Mouse (Mus musculus): ENCODE results near the gene 4930455H04Rik. TPM values are rescaled to one million over a fixed set of nuclear protein-coding genes. Genes with fewer than 3 reads are reported as not detected.

Gene 4930455H04Rik
- polyA plus RNA-seq, 1 experiment from 2014 or later = not detected

GRCm38 (mm10) chr3:116942751-116943150 lies 25.3 kb upstream of the 4930455H04Rik start:
- no peak for ATAC-seq (ENCODE audit: insufficient number of reproducible peaks, insufficient read depth, low FRiP score, low read depth)
- 54% methylated on average over 6 of the region's 6 CpGs for WGBS

DNA sequence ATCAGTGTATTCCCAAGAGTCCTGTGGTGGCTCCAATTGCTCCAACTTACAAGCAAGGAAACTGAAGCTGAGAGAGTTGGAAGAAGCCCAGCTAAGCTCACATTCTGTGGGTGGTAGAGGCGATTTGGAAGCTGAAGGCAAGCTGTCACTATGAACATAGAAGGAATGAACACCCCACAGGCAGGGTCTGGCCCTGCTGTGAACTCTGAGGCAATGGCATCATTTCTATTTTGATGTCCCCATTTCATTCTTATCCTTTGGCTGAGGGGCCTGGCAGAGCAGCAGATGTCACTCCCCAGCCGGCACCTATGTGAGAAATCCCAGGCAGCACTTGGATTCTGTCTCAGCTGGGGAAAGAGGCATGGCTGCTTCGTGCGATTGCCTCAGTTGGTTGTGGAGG lies 24.6 kb upstream of the 4930455H04Rik start:
- WGBS = 58% methylated on average over 4 of the region's 4 CpGs
- no peak for ATAC-seq (ENCODE audit: insufficient number of reproducible peaks, insufficient read depth, low FRiP score, low read depth)
- Histone ChIP-seq H3K4me3 (ENCODE audit: low read depth, low read length) (no peak overlapping the region), H3K4me1 (ENCODE audit: control insufficient read depth, insufficient read depth, low read length) (no peaks in the 10 kb centered on the region), H3K36me3 (ENCODE audit: control insufficient read depth, insufficient read depth, low read length) (no peaks in the 10 kb centered on the region), H3K4me2 (replicated peaks; ENCODE audit: low read depth, low read length) (no peak overlapping the region), H3K9ac (replicated peaks; ENCODE audit: low read depth, low read length) (no peak overlapping the region), H3K27ac (ENCODE audit: low read length) (no peak overlapping the region), H3K9me3 (ENCODE audit: control insufficient read depth, low read depth, low read length) (no peaks in the 10 kb centered on the region), H3K27me3 (ENCODE audit: control insufficient read depth, insufficient read depth, low read length) (no peaks in the 10 kb centered on the region)

More at GRCm38 (mm10) chr3:116942751-116943150, 25.3 kb upstream of the 4930455H04Rik start:
- no peaks in the 10 kb centered on the region for H3K36me3 ChIP-seq (ENCODE audit: control insufficient read depth, insufficient read depth, low read length)
- no peaks in the 10 kb centered on the region for H3K9me3 ChIP-seq (ENCODE audit: control insufficient read depth, low read depth, low read length)
- no peaks in the 10 kb centered on the region for H3K27me3 ChIP-seq (ENCODE audit: control insufficient read depth, insufficient read depth, low read length)
- no peaks in the 10 kb centered on the region for H3K4me1 ChIP-seq (ENCODE audit: control insufficient read depth, insufficient read depth, low read length)
- no peak overlapping the region for H3K4me3 ChIP-seq (ENCODE audit: low read depth, low read length)
- H3K9ac ChIP-seq (replicated peaks; ENCODE audit: low read depth, low read length) = no peak overlapping the region
- no peak overlapping the region for H3K4me2 ChIP-seq (replicated peaks; ENCODE audit: low read depth, low read length)
- H3K27ac ChIP-seq (ENCODE audit: low read length) = no peak overlapping the region

DNA sequence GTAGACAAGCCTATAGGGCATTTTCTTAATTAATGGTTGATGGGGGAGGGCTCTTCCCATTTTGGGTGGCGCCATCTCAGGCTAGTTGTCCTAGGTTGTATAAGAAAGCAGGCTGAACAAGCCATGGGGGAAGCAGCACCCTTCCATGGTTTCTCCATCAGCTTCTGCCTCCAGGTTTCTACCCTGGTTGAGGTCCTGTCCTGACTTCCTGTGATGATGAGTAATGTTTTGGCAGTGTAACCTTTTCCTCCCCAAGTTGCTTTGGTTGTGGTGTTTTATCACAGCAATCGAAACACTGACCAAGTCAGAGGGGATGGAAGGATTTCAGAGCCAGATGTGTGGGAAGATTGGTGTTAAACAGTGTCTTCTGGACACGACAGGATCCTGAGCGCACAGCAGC lies 21.6 kb upstream of the 4930455H04Rik start:
- Histone ChIP-seq H3K4me2 (replicated peaks; ENCODE audit: low read depth, low read length) (no peak overlapping the region), H3K4me3 (ENCODE audit: low read depth, low read length) (no peak overlapping the region), H3K9me3 (ENCODE audit: control insufficient read depth, low read depth, low read length) (no peaks in the 10 kb centered on the region), H3K4me1 (ENCODE audit: control insufficient read depth, insufficient read depth, low read length) (no peaks in the 10 kb centered on the region), H3K27ac (ENCODE audit: low read length) (no peak overlapping the region), H3K9ac (replicated peaks; ENCODE audit: low read depth, low read length) (no peak overlapping the region), H3K36me3 (ENCODE audit: control insufficient read depth, insufficient read depth, low read length) (no peaks in the 10 kb centered on the region), H3K27me3 (ENCODE audit: control insufficient read depth, insufficient read depth, low read length) (no peaks in the 10 kb centered on the region)
- WGBS = 79% methylated on average over 4 of the region's 4 CpGs
- no peak for ATAC-seq (ENCODE audit: insufficient number of reproducible peaks, insufficient read depth, low FRiP score, low read depth)

DNA sequence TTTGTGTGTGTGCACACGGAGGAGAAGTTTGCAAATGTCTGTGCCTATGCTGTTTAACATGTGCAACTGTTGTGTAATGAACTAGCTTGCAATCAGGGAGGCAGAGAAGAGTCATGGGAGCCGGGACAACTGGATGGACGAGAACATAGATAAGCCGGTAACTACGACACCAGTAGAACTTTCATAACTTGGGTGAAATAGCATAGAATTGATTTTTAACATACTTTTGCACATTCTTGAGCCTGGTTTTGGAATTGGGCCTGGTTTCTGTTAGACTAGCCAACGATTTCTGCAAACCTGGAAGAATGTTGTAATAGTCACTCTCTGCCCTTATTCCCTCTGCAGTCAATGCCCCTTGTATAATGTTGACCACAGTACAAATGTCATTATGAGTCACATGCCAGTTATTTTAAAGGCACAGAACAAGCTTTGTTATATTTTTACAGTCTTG lies 17.4 kb upstream of the 4930455H04Rik start:
- no peak for ATAC-seq (ENCODE audit: insufficient number of reproducible peaks, insufficient read depth, low FRiP score, low read depth)
- no peaks in the 10 kb centered on the region for H3K9me3 ChIP-seq (ENCODE audit: control insufficient read depth, low read depth, low read length)
- 69% methylated on average over 6 of the region's 6 CpGs for whole genome bisulfite sequencing

GRCm38 (mm10) chr3:116951489-116951888 lies 16.6 kb upstream of the 4930455H04Rik start:
- ATAC-seq (ENCODE audit: insufficient number of reproducible peaks, insufficient read depth, low FRiP score, low read depth) = no peak
- Histone ChIP-seq H3K9ac (replicated peaks; ENCODE audit: low read depth, low read length) (no peak overlapping the region), H3K27me3 (ENCODE audit: control insufficient read depth, insufficient read depth, low read length) (no peaks in the 10 kb centered on the region), H3K9me3 (ENCODE audit: control insufficient read depth, low read depth, low read length) (no peaks in the 10 kb centered on the region), H3K27ac (ENCODE audit: low read length) (no peak overlapping the region), H3K4me2 (replicated peaks; ENCODE audit: low read depth, low read length) (no peak overlapping the region), H3K4me3 (ENCODE audit: low read depth, low read length) (no peak overlapping the region), H3K36me3 (ENCODE audit: control insufficient read depth, insufficient read depth, low read length) (no peaks in the 10 kb centered on the region), H3K4me1 (ENCODE audit: control insufficient read depth, insufficient read depth, low read length) (no peaks in the 10 kb centered on the region)
- 74% methylated on average over 3 of the region's 3 CpGs for WGBS

More for the DNA sequence above, 17.4 kb upstream of the 4930455H04Rik start:
- Histone ChIP-seq H3K4me3 (ENCODE audit: low read depth, low read length) (no peak overlapping the region), H3K36me3 (ENCODE audit: control insufficient read depth, insufficient read depth, low read length) (no peaks in the 10 kb centered on the region), H3K4me2 (replicated peaks; ENCODE audit: low read depth, low read length) (no peak overlapping the region), H3K4me1 (ENCODE audit: control insufficient read depth, insufficient read depth, low read length) (no peaks in the 10 kb centered on the region), H3K27me3 (ENCODE audit: control insufficient read depth, insufficient read depth, low read length) (no peaks in the 10 kb centered on the region), H3K9ac (replicated peaks; ENCODE audit: low read depth, low read length) (no peak overlapping the region), H3K27ac (ENCODE audit: low read length) (no peak overlapping the region)

GRCm38 (mm10) chr3:116952242-116952899 lies 15.7 kb upstream of the 4930455H04Rik start:
- Histone ChIP-seq H3K4me3 (ENCODE audit: low read depth, low read length) (no peak overlapping the region), H3K4me1 (ENCODE audit: control insufficient read depth, insufficient read depth, low read length) (no peaks in the 10 kb centered on the region), H3K9ac (replicated peaks; ENCODE audit: low read depth, low read length) (no peak overlapping the region), H3K4me2 (replicated peaks; ENCODE audit: low read depth, low read length) (no peak overlapping the region), H3K9me3 (ENCODE audit: control insufficient read depth, low read depth, low read length) (no peaks in the 10 kb centered on the region), H3K27ac (ENCODE audit: low read length) (no peak overlapping the region), H3K27me3 (ENCODE audit: control insufficient read depth, insufficient read depth, low read length) (no peaks in the 10 kb centered on the region), H3K36me3 (ENCODE audit: control insufficient read depth, insufficient read depth, low read length) (no peaks in the 10 kb centered on the region)
- WGBS = 74% methylated on average over 8 of the region's 8 CpGs
- no peak for ATAC-seq (ENCODE audit: insufficient number of reproducible peaks, insufficient read depth, low FRiP score, low read depth)

DNA sequence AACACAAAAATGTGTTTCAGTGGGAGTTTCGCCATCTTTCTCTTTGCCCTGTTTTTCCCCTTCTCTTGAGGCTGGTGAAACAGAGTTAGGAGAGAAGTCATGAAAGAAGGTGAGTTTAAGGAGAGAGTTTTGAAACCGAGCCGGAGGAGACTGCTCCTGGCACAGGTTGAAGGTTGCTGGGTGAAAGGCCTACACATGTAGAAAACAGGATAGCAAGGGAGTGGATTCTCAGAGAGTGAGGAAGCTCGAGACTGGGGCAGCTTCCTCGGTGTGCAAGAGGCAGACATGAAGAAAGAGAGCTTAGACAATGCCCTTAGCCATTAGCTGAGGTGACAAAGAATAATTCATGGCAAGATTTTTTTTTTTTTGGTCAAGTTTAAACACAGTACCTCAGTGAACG lies 14.7 kb upstream of the 4930455H04Rik start:
- no peak for ATAC-seq (ENCODE audit: insufficient number of reproducible peaks, insufficient read depth, low FRiP score, low read depth)

DNA sequence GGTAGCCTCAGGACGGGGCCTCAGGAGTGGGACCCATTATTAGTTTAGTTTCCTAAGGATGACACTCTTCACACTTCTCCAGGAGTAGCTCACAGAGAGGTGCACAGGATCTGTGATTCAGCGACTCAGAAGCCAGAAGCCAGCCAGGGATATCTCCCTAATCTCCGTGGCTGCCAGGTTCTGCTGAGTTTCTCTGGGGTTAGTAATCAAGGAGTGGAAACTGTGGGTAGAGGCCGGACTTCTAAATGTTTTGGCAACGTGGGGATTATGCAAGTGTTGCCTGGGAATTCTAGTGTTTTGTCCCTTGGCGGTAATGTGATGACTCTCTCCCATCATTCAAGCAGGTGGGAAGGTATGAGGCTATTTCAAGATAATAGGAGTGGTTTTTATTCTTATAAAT lies 13.0 kb upstream of the 4930455H04Rik start:
- H3K27me3 ChIP-seq (ENCODE audit: control insufficient read depth, insufficient read depth, low read length) = no peaks in the 10 kb centered on the region
- H3K4me3 ChIP-seq (ENCODE audit: low read depth, low read length) = no peak overlapping the region
- 70% methylated on average over 6 of the region's 6 CpGs for WGBS
- H3K4me1 ChIP-seq (ENCODE audit: control insufficient read depth, insufficient read depth, low read length) = no peaks in the 10 kb centered on the region
- no peak for ATAC-seq (ENCODE audit: insufficient number of reproducible peaks, insufficient read depth, low FRiP score, low read depth)
- no peaks in the 10 kb centered on the region for H3K9me3 ChIP-seq (ENCODE audit: control insufficient read depth, low read depth, low read length)
- H3K27ac ChIP-seq (ENCODE audit: low read length) = no peak overlapping the region
- no peak overlapping the region for H3K4me2 ChIP-seq (replicated peaks; ENCODE audit: low read depth, low read length)
- no peaks in the 10 kb centered on the region for H3K36me3 ChIP-seq (ENCODE audit: control insufficient read depth, insufficient read depth, low read length)
- no peak overlapping the region for H3K9ac ChIP-seq (replicated peaks; ENCODE audit: low read depth, low read length)

More for the DNA sequence above, 14.7 kb upstream of the 4930455H04Rik start:
- no peaks in the 10 kb centered on the region for H3K9me3 ChIP-seq (ENCODE audit: control insufficient read depth, low read depth, low read length)
- no peak overlapping the region for H3K27ac ChIP-seq (ENCODE audit: low read length)
- no peak overlapping the region for H3K4me2 ChIP-seq (replicated peaks; ENCODE audit: low read depth, low read length)
- H3K36me3 ChIP-seq (ENCODE audit: control insufficient read depth, insufficient read depth, low read length) = no peaks in the 10 kb centered on the region
- no peak overlapping the region for H3K4me3 ChIP-seq (ENCODE audit: low read depth, low read length)
- no peaks in the 10 kb centered on the region for H3K4me1 ChIP-seq (ENCODE audit: control insufficient read depth, insufficient read depth, low read length)
- no peaks in the 10 kb centered on the region for H3K27me3 ChIP-seq (ENCODE audit: control insufficient read depth, insufficient read depth, low read length)
- no peak overlapping the region for H3K9ac ChIP-seq (replicated peaks; ENCODE audit: low read depth, low read length)
- WGBS = 86% methylated on average over 6 of the region's 6 CpGs

GRCm38 (mm10) chr3:116960414-116960813 lies 7.7 kb upstream of the 4930455H04Rik start:
- WGBS = 76% methylated on average over 2 of the region's 2 CpGs
- ATAC-seq (ENCODE audit: insufficient number of reproducible peaks, insufficient read depth, low FRiP score, low read depth) = no peak
- no peaks in the 10 kb centered on the region for H3K27me3 ChIP-seq (ENCODE audit: control insufficient read depth, insufficient read depth, low read length)

More at GRCm38 (mm10) chr3:116960414-116960813, 7.7 kb upstream of the 4930455H04Rik start:
- Histone ChIP-seq H3K9me3 (ENCODE audit: control insufficient read depth, low read depth, low read length) (no peaks in the 10 kb centered on the region), H3K4me2 (replicated peaks; ENCODE audit: low read depth, low read length) (no peak overlapping the region), H3K27ac (ENCODE audit: low read length) (no peak overlapping the region), H3K4me1 (ENCODE audit: control insufficient read depth, insufficient read depth, low read length) (no peaks in the 10 kb centered on the region), H3K36me3 (ENCODE audit: control insufficient read depth, insufficient read depth, low read length) (no peaks in the 10 kb centered on the region), H3K9ac (replicated peaks; ENCODE audit: low read depth, low read length) (no peak overlapping the region), H3K4me3 (ENCODE audit: low read depth, low read length) (no peak overlapping the region)

Measured in stomach, embryonic 14.5 days (tissue).